Mouse (Mus musculus): ENCODE results near the gene Olfr292. TPM values are rescaled to one million over a fixed set of nuclear protein-coding genes. Genes with fewer than 3 reads are reported as not detected.

Olfr292 gene
- not detected for polyA plus RNA-seq (2015; fragmentation: Illumina TruSeq; extraction: RNeasy Lipid Tissue Mini Kit (QIAGEN cat#74804); ENCODE audit: low read depth, low replicate concordance)

GRCm38 (mm10) chr7:86688030-86688429 is at the start of gene Olfr292:
Olfr292 (plus strand) TSS chr7:86688330.

DNA sequence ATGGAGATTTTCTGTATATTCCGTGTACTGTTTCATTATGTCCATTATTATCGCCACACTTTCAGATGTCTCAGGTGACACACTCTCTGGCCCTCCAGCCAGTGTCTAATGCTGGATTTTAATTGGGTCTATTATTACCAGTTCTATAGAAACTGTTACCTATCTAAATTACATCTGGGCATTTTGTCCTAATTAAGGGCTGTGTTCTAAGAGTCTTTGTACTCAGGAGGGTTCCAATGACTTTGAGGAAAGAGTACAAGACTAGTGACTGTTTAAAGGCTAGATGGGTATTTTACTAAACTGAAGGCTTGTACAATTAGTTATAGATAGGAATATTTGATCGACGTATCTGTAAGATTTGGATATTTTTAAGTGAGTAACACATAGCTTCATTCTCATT is 39.4 kb upstream of the Olfr292 start, which contains the start of gene Olfr293:
TSS of gene Olfr293 (plus strand) at position 301 of the 400 bp plus-strand sequence.

Other genes with a start within 250 kb of the Olfr292 start
- not detected for gene Olfr299, start 228.4 kb upstream of the Olfr292 start, polyA plus RNA-seq (2015; fragmentation: Illumina TruSeq; extraction: RNeasy Lipid Tissue Mini Kit (QIAGEN cat#74804); ENCODE audit: low read depth, low replicate concordance)
- gene Olfr298, start 195.8 kb upstream of the Olfr292 start, polyA plus RNA-seq (2015; fragmentation: Illumina TruSeq; extraction: RNeasy Lipid Tissue Mini Kit (QIAGEN cat#74804); ENCODE audit: low read depth, low replicate concordance), result not detected
- not detected for gene Olfr297, start 168.4 kb upstream of the Olfr292 start, polyA plus RNA-seq (2015; fragmentation: Illumina TruSeq; extraction: RNeasy Lipid Tissue Mini Kit (QIAGEN cat#74804); ENCODE audit: low read depth, low replicate concordance)
- gene Olfr295, start 104.5 kb upstream of the Olfr292 start, polyA plus RNA-seq (2015; fragmentation: Illumina TruSeq; extraction: RNeasy Lipid Tissue Mini Kit (QIAGEN cat#74804); ENCODE audit: low read depth, low replicate concordance), result not detected
- gene Olfr294, start 71.7 kb upstream of the Olfr292 start, polyA plus RNA-seq (2015; fragmentation: Illumina TruSeq; extraction: RNeasy Lipid Tissue Mini Kit (QIAGEN cat#74804); ENCODE audit: low read depth, low replicate concordance), result not detected
- gene Olfr293, start 39.3 kb upstream of the Olfr292 start, polyA plus RNA-seq (2015; fragmentation: Illumina TruSeq; extraction: RNeasy Lipid Tissue Mini Kit (QIAGEN cat#74804); ENCODE audit: low read depth, low replicate concordance), result not detected
- 7.3 TPM for gene Folh1, start 87.6 kb downstream of the Olfr292 start, polyA plus RNA-seq (2015; fragmentation: Illumina TruSeq; extraction: RNeasy Lipid Tissue Mini Kit (QIAGEN cat#74804); ENCODE audit: low read depth, low replicate concordance)
- not detected for gene Vmn2r77, start 106.7 kb downstream of the Olfr292 start, polyA plus RNA-seq (2015; fragmentation: Illumina TruSeq; extraction: RNeasy Lipid Tissue Mini Kit (QIAGEN cat#74804); ENCODE audit: low read depth, low replicate concordance)
- not detected for gene Vmn2r78, start 226.8 kb downstream of the Olfr292 start, polyA plus RNA-seq (2015; fragmentation: Illumina TruSeq; extraction: RNeasy Lipid Tissue Mini Kit (QIAGEN cat#74804); ENCODE audit: low read depth, low replicate concordance)